Mouse (Mus musculus): ENCODE data around the gene Alppl2.

The Alppl2 gene

DNA sequence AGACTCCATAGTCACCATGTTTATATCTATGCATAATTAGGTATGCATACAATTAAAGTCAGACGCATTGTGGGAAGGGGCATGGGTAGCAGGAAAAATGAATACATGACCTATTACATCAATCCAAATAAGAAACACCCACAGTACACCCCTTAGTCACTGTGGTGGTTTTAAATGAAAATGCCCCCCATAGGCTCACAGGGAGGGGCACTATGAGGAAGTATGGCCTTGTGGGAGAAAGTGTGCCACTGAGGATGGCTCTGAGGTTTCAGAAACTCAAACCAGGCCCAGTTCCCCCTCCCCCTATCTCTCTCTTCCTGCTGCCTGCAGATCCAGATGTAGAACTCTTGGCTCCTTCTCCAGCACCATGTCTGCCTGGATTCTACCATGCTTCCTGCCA is 14.2 kb upstream of the Alppl2 start:
- no peaks in the 10 kb centered on the region for H3K36me3 ChIP-seq (ENCODE audit: insufficient read depth, low read length)
- TF ChIP-seq NANOG (IDR thresholded peaks at IDR 0.05; ENCODE audit: borderline replicate concordance, low read length) (no peak), CTCF (conservative IDR thresholded peaks at IDR 0.05; ENCODE audit: low read length) (no peak)
- peaks cover 14% of the 10 kb centered on the region for H3K27me3 ChIP-seq (ENCODE audit: insufficient read depth, low read length)
- H3K4me3 ChIP-seq (replicated peaks; ENCODE audit: low read length), result no peak overlapping the region
- H3K4me1 ChIP-seq (replicated peaks; ENCODE audit: low read depth, low read length), result 0 out of 2 replicates have a peak, but pooled peaks cover 1% of the 10 kb centered on the region
- H3K9me3 ChIP-seq (ENCODE audit: low read length), result no peaks in the 10 kb centered on the region

GRCm38 (mm10) chr1:87102114-87102513 is 12.4 kb upstream of the Alppl2 start:
- TF ChIP-seq POU5F1 (IDR thresholded peaks at IDR 0.05; ENCODE audit: borderline replicate concordance, low read length), result no peak
- no peak for TF ChIP-seq NANOG (IDR thresholded peaks at IDR 0.05; ENCODE audit: borderline replicate concordance, low read length)
- TF ChIP-seq CTCF (conservative IDR thresholded peaks at IDR 0.05; ENCODE audit: low read length), result no peak
- H3K27me3 ChIP-seq (ENCODE audit: insufficient read depth, low read length), result peaks cover 24% of the 10 kb centered on the region
- 0 out of 2 replicates have a peak, but pooled peaks cover 4% of the 10 kb centered on the region for H3K4me1 ChIP-seq (replicated peaks; ENCODE audit: low read depth, low read length)
- no peaks in the 10 kb centered on the region for H3K9me3 ChIP-seq (ENCODE audit: low read length)
- H3K36me3 ChIP-seq (ENCODE audit: insufficient read depth, low read length), result no peaks in the 10 kb centered on the region
- H3K4me3 ChIP-seq (replicated peaks; ENCODE audit: low read length), result no peak overlapping the region

- Histone ChIP-seq H3K36me3 (ENCODE audit: insufficient read depth, low read length) (no peaks in the 10 kb centered on the region), H3K27me3 (ENCODE audit: insufficient read depth, low read length) (peaks cover 31% of the 10 kb centered on the region), H3K4me3 (replicated peaks; ENCODE audit: low read length) (no peak within 1 kb of the TSS), H3K9me3 (ENCODE audit: low read length) (no peaks in the 10 kb centered on the region), H3K4me1 (replicated peaks; ENCODE audit: low read depth, low read length) (0 out of 2 replicates have a peak, but pooled peaks cover 4% of the 10 kb centered on the region)
- TF ChIP-seq POU5F1 (IDR thresholded peaks at IDR 0.05; ENCODE audit: borderline replicate concordance, low read length), result no peak
- no peak for TF ChIP-seq CTCF (conservative IDR thresholded peaks at IDR 0.05; ENCODE audit: low read length)
- no peak for TF ChIP-seq NANOG (IDR thresholded peaks at IDR 0.05; ENCODE audit: borderline replicate concordance, low read length)
These were observed 11.7 kb upstream of the Alppl2 start, which contains the start of gene Alpi for GRCm38 (mm10) chr1:87101411-87101810. Alpi (minus strand) TSS chr1:87101606.

DNA sequence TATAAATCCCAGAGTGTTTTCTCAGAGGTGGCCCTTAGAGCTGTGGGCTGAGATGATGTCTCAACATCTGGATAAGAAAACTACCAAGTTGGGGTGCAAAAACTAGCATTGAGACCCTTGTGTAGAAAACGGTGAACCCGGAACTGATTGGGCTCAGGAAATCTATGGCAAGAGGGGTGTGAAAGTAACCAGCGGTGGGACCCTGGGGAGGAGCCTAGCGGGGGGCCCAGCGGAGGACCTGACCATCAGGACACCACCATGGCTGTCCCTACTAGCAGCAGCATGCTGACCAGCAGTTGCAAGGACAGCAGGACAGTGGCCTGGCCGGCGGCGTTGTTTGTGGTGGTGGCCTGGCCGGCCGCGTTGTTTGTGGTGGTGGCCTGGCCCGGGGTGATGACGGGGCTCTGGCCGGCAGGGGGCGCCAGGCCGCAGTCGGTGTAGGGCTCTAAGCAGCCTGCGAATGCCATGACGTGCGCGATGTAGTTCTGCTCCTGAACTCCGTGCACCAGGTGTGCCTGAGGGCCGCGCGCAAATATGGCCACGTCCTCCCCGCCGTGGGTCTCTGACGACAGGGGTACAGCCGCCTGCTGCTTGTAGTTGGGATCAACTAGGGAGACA is 8.7 kb upstream of the Alppl2 start:
- peaks cover 43% of the 10 kb centered on the region for H3K27me3 ChIP-seq (ENCODE audit: insufficient read depth, low read length)
- H3K36me3 ChIP-seq (ENCODE audit: insufficient read depth, low read length), result no peaks in the 10 kb centered on the region
- H3K4me3 ChIP-seq (replicated peaks; ENCODE audit: low read length), result peak overlapping the region; percentile 58
- TF ChIP-seq POU5F1 (IDR thresholded peaks at IDR 0.05; ENCODE audit: borderline replicate concordance, low read length), result no peak
- TF ChIP-seq NANOG (IDR thresholded peaks at IDR 0.05; ENCODE audit: borderline replicate concordance, low read length), result no peak
- no peak for TF ChIP-seq CTCF (conservative IDR thresholded peaks at IDR 0.05; ENCODE audit: low read length)
- H3K9me3 ChIP-seq (ENCODE audit: low read length), result no peaks in the 10 kb centered on the region
- H3K4me1 ChIP-seq (replicated peaks; ENCODE audit: low read depth, low read length), result 0 out of 2 replicates have a peak, but pooled peaks cover 4% of the 10 kb centered on the region

GRCm38 (mm10) chr1:87095642-87096041 is 5.9 kb upstream of the Alppl2 start:
- Histone ChIP-seq H3K27me3 (ENCODE audit: insufficient read depth, low read length) (peaks cover 43% of the 10 kb centered on the region), H3K9me3 (ENCODE audit: low read length) (no peaks in the 10 kb centered on the region), H3K36me3 (ENCODE audit: insufficient read depth, low read length) (no peaks in the 10 kb centered on the region), H3K4me1 (replicated peaks; ENCODE audit: low read depth, low read length) (0 out of 2 replicates have a peak, but pooled peaks cover 4% of the 10 kb centered on the region), H3K4me3 (replicated peaks; ENCODE audit: low read length) (no peak overlapping the region)
- TF ChIP-seq NANOG (IDR thresholded peaks at IDR 0.05; ENCODE audit: borderline replicate concordance, low read length), result no peak
- TF ChIP-seq CTCF (conservative IDR thresholded peaks at IDR 0.05; ENCODE audit: low read length), result no peak
- no peak for TF ChIP-seq POU5F1 (IDR thresholded peaks at IDR 0.05; ENCODE audit: borderline replicate concordance, low read length)

DNA sequence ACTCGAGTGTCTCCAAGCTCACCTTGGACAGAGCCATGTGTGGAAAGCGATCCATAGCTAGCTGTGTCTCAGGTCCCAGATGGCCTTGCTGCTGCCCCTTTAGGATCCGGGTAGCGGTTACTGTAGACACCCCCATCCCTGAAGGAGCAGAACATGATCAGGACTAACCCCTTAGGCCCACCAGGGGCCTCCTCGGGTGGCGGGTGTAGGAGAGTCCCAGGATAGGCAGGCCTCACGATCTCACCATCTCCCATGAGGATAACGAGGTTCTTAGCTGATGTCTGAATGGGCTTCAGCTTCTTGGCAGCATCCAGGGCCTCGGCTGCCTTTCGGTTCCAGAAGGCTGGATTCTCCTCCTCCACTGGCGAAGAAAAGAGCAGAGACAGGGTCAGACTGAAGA is 477 bp downstream of the Alppl2 start:
- TF ChIP-seq NANOG (IDR thresholded peaks at IDR 0.05; ENCODE audit: borderline replicate concordance, low read length) (no peak), CTCF (conservative IDR thresholded peaks at IDR 0.05; ENCODE audit: low read length) (no peak), POU5F1 (IDR thresholded peaks at IDR 0.05; ENCODE audit: borderline replicate concordance, low read length) (no peak)
- H3K4me3 ChIP-seq (replicated peaks; ENCODE audit: low read length), result no peak overlapping the region
- H3K9me3 ChIP-seq (ENCODE audit: low read length), result no peaks in the 10 kb centered on the region
- peaks cover 20% of the 10 kb centered on the region for H3K4me1 ChIP-seq (replicated peaks; ENCODE audit: low read depth, low read length)
- peaks cover 13% of the 10 kb centered on the region for H3K27me3 ChIP-seq (ENCODE audit: insufficient read depth, low read length)
- no peaks in the 10 kb centered on the region for H3K36me3 ChIP-seq (ENCODE audit: insufficient read depth, low read length)

DNA sequence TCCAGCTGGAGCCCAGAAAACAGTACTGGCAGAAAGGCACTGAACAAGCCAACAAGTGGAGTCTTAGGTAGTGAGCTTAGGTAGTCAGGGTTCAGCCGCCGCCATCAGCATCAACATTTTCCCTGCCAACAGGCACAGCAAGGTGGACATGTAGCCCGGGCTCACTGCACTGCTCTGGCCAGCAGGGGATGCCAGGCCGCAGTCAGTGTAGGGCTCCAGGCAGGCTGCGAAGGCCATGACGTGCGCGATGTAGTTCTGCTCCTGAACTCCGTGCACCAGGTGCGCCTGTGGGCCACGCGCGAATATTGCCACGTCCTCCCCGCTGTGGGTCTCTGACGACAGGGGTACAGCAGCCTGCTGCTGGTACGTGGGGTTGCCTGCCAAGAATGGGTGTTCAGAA is 2.8 kb downstream of the Alppl2 start:
- H3K27me3 ChIP-seq (ENCODE audit: insufficient read depth, low read length), result peaks cover 13% of the 10 kb centered on the region
- no peaks in the 10 kb centered on the region for H3K36me3 ChIP-seq (ENCODE audit: insufficient read depth, low read length)
- no peak for TF ChIP-seq POU5F1 (IDR thresholded peaks at IDR 0.05; ENCODE audit: borderline replicate concordance, low read length)
- TF ChIP-seq CTCF (conservative IDR thresholded peaks at IDR 0.05; ENCODE audit: low read length), result peak; percentile 31
- peak overlapping the region; percentile 37 for H3K4me3 ChIP-seq (replicated peaks; ENCODE audit: low read length)
- H3K4me1 ChIP-seq (replicated peaks; ENCODE audit: low read depth, low read length), result peaks cover 20% of the 10 kb centered on the region
- no peaks in the 10 kb centered on the region for H3K9me3 ChIP-seq (ENCODE audit: low read length)

- Histone ChIP-seq H3K4me3 (replicated peaks; ENCODE audit: low read length) (no peak overlapping the region), H3K27me3 (ENCODE audit: insufficient read depth, low read length) (peaks cover 13% of the 10 kb centered on the region), H3K36me3 (ENCODE audit: insufficient read depth, low read length) (no peaks in the 10 kb centered on the region), H3K4me1 (replicated peaks; ENCODE audit: low read depth, low read length) (peaks cover 20% of the 10 kb centered on the region), H3K9me3 (ENCODE audit: low read length) (no peaks in the 10 kb centered on the region)
- TF ChIP-seq NANOG (IDR thresholded peaks at IDR 0.05; ENCODE audit: borderline replicate concordance, low read length) (no peak), POU5F1 (IDR thresholded peaks at IDR 0.05; ENCODE audit: borderline replicate concordance, low read length) (no peak), CTCF (conservative IDR thresholded peaks at IDR 0.05; ENCODE audit: low read length) (no peak)
These were observed 3.5 kb downstream of the Alppl2 start for GRCm38 (mm10) chr1:87086196-87086595.

DNA sequence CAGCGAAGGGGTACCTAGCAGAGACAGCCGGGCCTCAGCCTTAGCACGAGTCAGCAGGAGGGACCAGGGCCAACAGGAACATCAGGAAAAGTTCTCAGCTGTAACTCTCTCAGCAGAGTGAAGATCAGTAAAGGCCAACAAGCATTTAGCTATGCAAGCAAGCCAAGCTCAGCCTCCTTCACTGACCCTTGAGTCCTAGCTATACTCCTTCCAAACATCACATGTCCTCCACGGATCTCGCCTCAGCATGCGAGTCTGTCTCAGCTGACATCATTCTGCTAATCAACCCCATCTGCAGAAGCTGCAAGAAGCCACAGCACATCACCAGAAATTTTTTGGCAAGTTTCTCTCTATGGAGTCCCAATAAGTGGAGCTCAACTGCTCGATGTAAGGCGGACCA is 16.0 kb downstream of the Alppl2 start:
- Histone ChIP-seq H3K36me3 (ENCODE audit: insufficient read depth, low read length) (no peaks in the 10 kb centered on the region), H3K27me3 (ENCODE audit: insufficient read depth, low read length) (peaks cover 17% of the 10 kb centered on the region), H3K4me3 (replicated peaks; ENCODE audit: low read length) (no peak overlapping the region), H3K9me3 (ENCODE audit: low read length) (no peaks in the 10 kb centered on the region), H3K4me1 (replicated peaks; ENCODE audit: low read depth, low read length) (peaks cover 12% of the 10 kb centered on the region; the same call in 1 of the 2 replicates)
- TF ChIP-seq CTCF (conservative IDR thresholded peaks at IDR 0.05; ENCODE audit: low read length) (no peak), NANOG (IDR thresholded peaks at IDR 0.05; ENCODE audit: borderline replicate concordance, low read length) (no peak), POU5F1 (IDR thresholded peaks at IDR 0.05; ENCODE audit: borderline replicate concordance, low read length) (no peak)
